Mouse (Mus musculus): ENCODE measurements around the gene Tcf3. TPM values are rescaled to one million over a fixed set of nuclear protein-coding genes. Genes with fewer than 3 reads are reported as not detected.
A peak's percentile ranks its signal among the peaks of the same experiment; 100 is the strongest.

The Tcf3 gene
- polyA plus RNA-seq, 1 experiment from 2014 or later, result 126 TPM

DNA sequence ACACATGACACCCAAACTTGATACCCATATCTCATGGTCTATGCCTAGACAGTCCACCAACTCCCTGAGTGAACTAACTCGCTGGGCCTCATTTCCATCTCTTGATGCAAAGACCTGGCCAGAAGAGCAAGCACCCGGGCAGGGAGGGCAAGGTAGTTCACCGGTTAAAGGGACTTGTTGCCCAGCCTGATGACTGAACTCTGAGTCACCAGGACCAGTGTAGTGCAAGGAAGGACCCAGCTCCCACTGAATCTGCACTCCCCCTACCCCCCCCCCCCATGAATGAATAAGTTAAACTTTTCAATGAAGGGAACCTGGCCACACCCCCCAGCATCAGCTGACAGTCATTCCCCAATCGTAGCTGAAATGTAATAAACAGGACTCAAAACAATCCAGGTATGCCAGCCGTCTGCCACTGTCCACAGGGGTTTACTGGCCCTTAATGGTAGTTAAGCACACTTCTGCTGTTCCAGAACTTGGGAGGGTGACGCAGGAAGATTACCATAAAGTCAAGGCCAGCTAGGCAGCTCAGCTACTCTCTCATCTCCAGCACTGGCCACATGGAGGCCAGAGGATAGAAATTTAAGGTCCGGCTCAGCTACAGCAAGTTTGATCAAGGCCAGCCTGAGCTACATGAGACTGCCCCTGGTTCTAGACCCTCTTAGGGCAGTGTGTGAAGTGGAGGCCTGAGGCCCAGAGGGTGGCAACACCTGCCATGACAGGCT lies 50.6 kb downstream of the Tcf3 start:
- ATAC-seq (ENCODE audit: borderline replicate concordance, extremely low read depth, low FRiP score, low TSS enrichment), result no peak
- peaks cover 24% of the 10 kb centered on the region for H3K4me1 ChIP-seq
- no peak overlapping the region for H3K27ac ChIP-seq
- H3K36me3 ChIP-seq, result peaks cover 37% of the 10 kb centered on the region
- H3K9me3 ChIP-seq, result no peaks in the 10 kb centered on the region
- no peaks in the 10 kb centered on the region for H3K27me3 ChIP-seq
- H3K4me3 ChIP-seq, result no peak overlapping the region
- no peak overlapping the region for H3K4me2 ChIP-seq
- no peak overlapping the region for H3K9ac ChIP-seq
- 85% methylated on average over 7 of the region's 7 CpGs for WGBS

DNA sequence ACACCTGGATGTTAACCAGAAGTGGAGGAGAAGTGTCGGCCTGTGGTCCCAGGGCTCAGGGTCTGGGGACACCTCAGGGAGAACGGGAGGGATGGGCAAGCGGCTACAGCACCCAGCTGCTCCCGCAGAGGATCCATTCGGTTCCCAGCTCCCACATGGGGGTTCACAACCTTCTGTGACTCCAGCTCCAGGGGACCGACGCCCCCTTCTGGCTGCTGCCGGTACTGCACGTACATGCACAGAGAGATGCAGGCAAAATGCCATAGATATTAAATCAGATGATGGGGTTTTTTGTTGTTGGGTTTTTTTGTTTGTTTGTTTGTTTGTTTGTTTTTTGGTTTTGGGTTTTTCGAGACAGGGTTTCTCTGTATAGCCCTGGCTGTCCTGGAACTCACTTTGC lies 55.7 kb downstream of the Tcf3 start:
- no peak overlapping the region for H3K4me2 ChIP-seq
- H3K9me3 ChIP-seq, result no peaks in the 10 kb centered on the region
- H3K4me3 ChIP-seq, result no peak overlapping the region
- H3K4me1 ChIP-seq, result no peaks in the 10 kb centered on the region
- no peak overlapping the region for H3K27ac ChIP-seq
- no peaks in the 10 kb centered on the region for H3K27me3 ChIP-seq
- peaks cover 28% of the 10 kb centered on the region for H3K36me3 ChIP-seq
- WGBS, result 43% methylated on average over 10 of the region's 10 CpGs
- no peak overlapping the region for H3K9ac ChIP-seq
- ATAC-seq (ENCODE audit: borderline replicate concordance, extremely low read depth, low FRiP score, low TSS enrichment), result no peak

DNA sequence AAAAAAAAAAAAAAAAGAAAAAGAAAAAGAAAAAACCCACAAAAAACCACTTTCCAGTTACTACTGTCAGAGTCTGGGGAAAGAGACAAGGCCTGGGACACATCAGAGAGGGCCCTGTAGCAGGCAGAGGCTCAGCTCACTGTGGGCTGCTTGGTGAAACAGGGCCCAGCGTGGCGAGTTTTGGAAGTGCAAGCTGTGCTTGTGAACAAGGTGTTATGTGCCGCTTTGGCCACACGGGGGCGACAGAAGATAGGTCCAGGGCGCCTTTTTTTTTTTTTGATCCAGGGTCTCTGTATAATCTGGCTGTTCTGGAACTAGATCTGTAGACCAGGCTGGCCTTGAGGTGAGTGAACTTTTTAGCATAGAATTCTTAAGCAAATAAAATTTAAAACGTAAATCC lies 57.3 kb downstream of the Tcf3 start:
- Histone ChIP-seq H3K4me2 (no peak overlapping the region), H3K36me3 (peaks cover 15% of the 10 kb centered on the region), H3K4me1 (peaks cover 9% of the 10 kb centered on the region; the same call in 1 of the 2 replicates), H3K27ac (no peak overlapping the region), H3K27me3 (no peaks in the 10 kb centered on the region), H3K9ac (no peak overlapping the region), H3K4me3 (no peak overlapping the region), H3K9me3 (no peaks in the 10 kb centered on the region)
- no peak for ATAC-seq (ENCODE audit: borderline replicate concordance, extremely low read depth, low FRiP score, low TSS enrichment)
- WGBS, result 4% methylated on average over 7 of the region's 7 CpGs

DNA sequence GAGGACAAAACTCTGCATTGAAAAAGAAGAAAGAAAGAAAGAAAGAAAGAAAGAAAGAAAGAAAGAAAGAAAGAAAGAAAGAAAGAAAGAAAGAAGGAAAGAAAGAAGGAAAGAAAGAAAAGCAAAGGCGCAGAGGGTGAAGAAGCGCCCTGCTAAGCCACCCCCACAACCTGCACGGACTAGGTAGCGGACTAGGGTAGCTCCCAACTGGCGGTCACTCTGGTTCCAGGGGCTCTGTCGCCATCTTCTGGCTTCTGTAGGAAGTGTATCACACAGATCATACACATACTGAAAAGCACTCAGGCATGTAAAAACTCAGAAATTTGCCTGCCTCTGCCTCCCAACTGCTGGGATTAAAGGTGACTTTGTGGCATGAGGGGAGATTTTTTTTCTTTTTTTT lies 59.4 kb downstream of the Tcf3 start:
- 25% methylated on average over 6 of the region's 6 CpGs for WGBS
- no peak for ATAC-seq (ENCODE audit: borderline replicate concordance, extremely low read depth, low FRiP score, low TSS enrichment)

DNA sequence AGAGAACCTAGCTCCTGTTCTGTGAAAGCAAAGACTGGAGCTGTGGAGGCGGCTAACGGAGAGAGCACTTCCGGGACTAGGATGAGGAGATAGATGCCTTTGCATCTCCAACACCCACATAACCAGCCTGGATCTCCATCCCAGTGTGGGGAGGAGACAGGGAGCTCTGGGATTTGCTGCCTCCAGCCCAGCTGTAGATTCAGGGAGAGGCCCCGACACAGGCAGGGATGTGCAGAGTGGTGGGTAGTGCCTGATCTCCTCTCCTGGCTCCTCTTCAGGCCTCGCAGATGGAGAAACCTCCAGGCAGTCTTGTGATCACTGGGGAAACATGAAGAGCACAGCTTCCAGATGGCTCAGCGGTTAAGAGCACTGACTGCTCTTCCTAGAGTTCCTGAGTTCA lies 60.7 kb downstream of the Tcf3 start:
- H3K27me3 ChIP-seq, result no peaks in the 10 kb centered on the region
- H3K27ac ChIP-seq, result no peak overlapping the region
- no peaks in the 10 kb centered on the region for H3K36me3 ChIP-seq
- no peak overlapping the region for H3K4me3 ChIP-seq
- no peak overlapping the region for H3K4me2 ChIP-seq
- no peaks in the 10 kb centered on the region for H3K9me3 ChIP-seq
- ATAC-seq (ENCODE audit: borderline replicate concordance, extremely low read depth, low FRiP score, low TSS enrichment), result no peak
- H3K9ac ChIP-seq, result no peak overlapping the region
- 79% methylated on average over 6 of the region's 6 CpGs for WGBS
- H3K4me1 ChIP-seq, result peaks cover 9% of the 10 kb centered on the region; the same call in 1 of the 2 replicates

More for the DNA sequence above, 59.4 kb downstream of the Tcf3 start:
- no peak overlapping the region for H3K4me2 ChIP-seq
- no peaks in the 10 kb centered on the region for H3K9me3 ChIP-seq
- H3K27ac ChIP-seq, result no peak overlapping the region
- no peaks in the 10 kb centered on the region for H3K36me3 ChIP-seq
- H3K4me3 ChIP-seq, result no peak overlapping the region
- H3K9ac ChIP-seq, result no peak overlapping the region
- peaks cover 9% of the 10 kb centered on the region; the same call in 1 of the 2 replicates for H3K4me1 ChIP-seq
- H3K27me3 ChIP-seq, result no peaks in the 10 kb centered on the region

DNA sequence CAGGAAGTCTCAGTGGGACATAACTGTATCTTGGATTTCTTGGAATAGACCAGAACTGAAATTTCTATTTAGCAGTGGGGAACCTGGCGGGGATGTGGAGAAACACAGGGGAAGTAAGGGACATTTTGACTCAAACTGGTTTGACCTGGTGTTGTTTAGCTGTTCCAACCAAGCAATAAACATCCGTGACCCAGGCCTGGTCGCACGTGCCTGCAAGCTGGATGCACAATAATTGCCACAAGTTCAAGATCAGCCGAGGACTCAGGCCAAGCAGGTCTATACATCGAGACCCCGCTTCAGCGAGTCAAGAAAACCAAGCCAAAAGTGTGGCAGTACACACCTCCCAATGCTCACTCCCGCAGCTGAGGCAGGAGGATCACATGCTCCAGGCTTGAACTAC lies 61.5 kb downstream of the Tcf3 start:
- Histone ChIP-seq H3K9ac (no peak overlapping the region), H3K27ac (no peak overlapping the region; the same call in 1 of the 2 replicates), H3K4me1 (peaks cover 9% of the 10 kb centered on the region; the same call in 1 of the 2 replicates), H3K4me3 (no peak overlapping the region), H3K27me3 (no peaks in the 10 kb centered on the region), H3K36me3 (no peaks in the 10 kb centered on the region), H3K9me3 (no peaks in the 10 kb centered on the region), H3K4me2 (no peak overlapping the region)
- no peak for ATAC-seq (ENCODE audit: borderline replicate concordance, extremely low read depth, low FRiP score, low TSS enrichment)
- WGBS, result 50% methylated on average over 9 of the region's 9 CpGs

DNA sequence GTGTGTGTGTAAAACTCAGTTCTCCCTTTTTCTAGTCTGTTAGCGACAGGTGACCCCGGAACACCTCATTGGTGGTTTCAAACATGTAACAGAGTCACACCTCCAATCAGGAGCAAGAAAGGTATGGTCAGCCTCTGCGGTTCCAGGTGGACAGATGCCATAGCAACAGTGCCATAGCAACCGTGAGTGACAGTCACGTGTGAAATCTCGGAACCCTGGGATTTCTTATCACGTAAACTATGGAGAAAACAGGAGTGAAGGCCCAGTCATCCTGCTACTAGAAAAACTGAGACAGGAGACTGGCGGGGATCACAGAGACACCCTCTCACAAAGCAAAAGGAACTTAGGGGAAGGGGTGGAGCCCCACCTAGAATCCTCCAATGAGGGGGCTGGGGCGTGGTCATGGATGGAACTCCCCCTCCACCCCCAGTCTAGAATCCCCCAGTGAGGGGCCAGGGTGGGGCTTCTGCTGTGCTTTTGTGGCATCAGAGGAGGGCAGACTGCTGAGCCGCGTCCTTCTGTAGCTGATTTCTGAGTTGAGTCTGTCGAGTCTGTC lies 62.0 kb downstream of the Tcf3 start:
- Histone ChIP-seq H3K4me1 (peaks cover 9% of the 10 kb centered on the region; the same call in 1 of the 2 replicates), H3K4me2 (peak overlapping the region; percentile 34), H3K36me3 (no peaks in the 10 kb centered on the region), H3K27me3 (no peaks in the 10 kb centered on the region), H3K9me3 (no peaks in the 10 kb centered on the region), H3K27ac (no peak overlapping the region; the same call in 1 of the 2 replicates), H3K9ac (no peak overlapping the region), H3K4me3 (peak overlapping the region; percentile 29)
- WGBS, result under 1% methylated on average over 12 of the region's 12 CpGs
- peak; percentile 63 for ATAC-seq (ENCODE audit: borderline replicate concordance, extremely low read depth, low FRiP score, low TSS enrichment)

DNA sequence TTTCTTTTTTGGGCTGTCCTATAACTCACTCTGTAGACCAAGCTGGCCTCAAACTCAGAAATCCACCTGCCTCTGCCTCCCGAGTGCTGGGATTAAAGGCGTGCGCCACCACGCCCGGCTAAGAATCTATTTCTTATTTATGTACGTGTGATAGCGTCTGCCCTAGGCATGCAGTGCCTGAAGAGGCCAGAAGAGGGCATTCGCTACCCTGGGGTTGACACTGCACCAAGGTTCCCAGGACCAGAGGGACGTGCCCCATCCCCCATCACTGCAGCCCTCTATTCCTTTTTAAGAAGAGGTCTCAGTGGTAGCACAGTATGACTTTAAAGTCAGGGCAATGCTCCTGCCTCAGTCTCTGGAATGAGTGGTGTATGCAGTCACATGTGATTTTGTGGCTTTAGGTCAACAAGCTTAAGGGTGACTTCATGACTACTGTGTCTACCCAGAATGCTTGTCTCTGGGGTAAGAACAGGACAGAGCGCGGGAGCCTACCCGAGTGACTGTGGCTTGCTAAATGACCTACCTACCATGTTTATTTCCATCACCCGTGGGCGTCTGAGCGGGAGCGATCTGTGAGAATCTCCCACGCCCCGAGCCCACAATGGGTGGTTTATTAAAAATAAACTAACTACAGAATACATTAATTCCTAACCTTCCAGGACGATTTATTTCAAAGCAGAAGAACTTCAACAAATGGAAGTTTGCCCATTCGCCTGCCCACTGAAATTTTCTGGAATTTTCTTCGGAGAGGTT lies 63.3 kb downstream of the Tcf3 start:
- H3K4me3 ChIP-seq, result no peak overlapping the region
- ATAC-seq (ENCODE audit: borderline replicate concordance, extremely low read depth, low FRiP score, low TSS enrichment), result no peak
- peaks cover 6% of the 10 kb centered on the region; the same call in 1 of the 2 replicates for H3K27me3 ChIP-seq
- 73% methylated on average over 21 of the region's 21 CpGs for whole genome bisulfite sequencing
- no peak overlapping the region for H3K9ac ChIP-seq
- no peak overlapping the region for H3K4me2 ChIP-seq
- peaks cover 9% of the 10 kb centered on the region; the same call in 1 of the 2 replicates for H3K4me1 ChIP-seq
- no peaks in the 10 kb centered on the region for H3K36me3 ChIP-seq
- H3K27ac ChIP-seq, result no peak overlapping the region
- H3K9me3 ChIP-seq, result no peaks in the 10 kb centered on the region

DNA sequence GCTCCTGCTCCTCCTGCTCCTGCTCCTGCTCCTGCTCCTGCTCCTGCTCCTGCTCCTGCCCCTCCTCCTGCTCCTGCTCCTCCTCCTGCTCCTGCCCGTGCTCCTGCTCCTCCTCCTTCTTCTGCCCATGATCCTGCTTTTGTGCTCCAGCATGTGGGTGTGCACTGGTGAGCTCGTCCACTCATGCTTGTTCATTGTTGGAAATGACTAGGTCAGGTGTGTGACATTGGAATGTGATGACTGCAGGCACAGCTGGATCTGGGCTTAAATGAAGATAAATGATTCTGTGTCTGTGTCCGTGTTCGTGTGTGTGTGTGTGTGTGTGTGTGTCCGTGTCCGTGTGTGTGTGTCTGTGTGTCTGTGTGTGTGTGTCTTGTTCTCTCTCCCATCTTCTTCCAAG lies 65.1 kb downstream of the Tcf3 start:
- Histone ChIP-seq H3K9ac (no peak overlapping the region), H3K9me3 (no peaks in the 10 kb centered on the region), H3K4me2 (no peak overlapping the region), H3K4me3 (no peak overlapping the region), H3K36me3 (no peaks in the 10 kb centered on the region), H3K4me1 (peaks cover 9% of the 10 kb centered on the region; the same call in 1 of the 2 replicates), H3K27ac (no peak overlapping the region), H3K27me3 (peaks cover 6% of the 10 kb centered on the region; the same call in 1 of the 2 replicates)
- WGBS, result 86% methylated on average over 6 of the region's 6 CpGs
- no peak for ATAC-seq (ENCODE audit: borderline replicate concordance, extremely low read depth, low FRiP score, low TSS enrichment)

DNA sequence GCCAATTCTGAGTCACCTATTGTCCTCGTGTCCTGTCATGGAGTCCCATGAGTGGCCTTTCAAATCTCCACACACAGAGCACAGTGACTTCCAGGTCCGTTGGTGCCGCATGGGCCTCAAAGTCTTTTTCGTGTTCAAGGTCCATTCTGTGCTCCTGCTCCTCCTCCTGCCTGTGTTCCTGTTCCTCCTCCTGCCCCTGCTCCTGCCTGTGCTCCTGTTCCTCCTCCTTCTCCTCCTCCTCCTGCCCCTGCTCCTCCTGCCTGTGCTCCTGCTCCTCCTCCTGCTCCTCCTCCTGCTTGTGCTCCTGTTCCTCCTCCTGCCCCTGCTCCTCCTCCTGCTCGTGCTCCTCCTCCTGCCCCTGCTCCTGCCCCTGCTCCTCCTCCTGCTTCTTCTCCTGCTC lies 65.5 kb downstream of the Tcf3 start:
- H3K9me3 ChIP-seq, result no peaks in the 10 kb centered on the region
- no peak for ATAC-seq (ENCODE audit: borderline replicate concordance, extremely low read depth, low FRiP score, low TSS enrichment)
- H3K4me2 ChIP-seq, result no peak overlapping the region
- peaks cover 9% of the 10 kb centered on the region; the same call in 1 of the 2 replicates for H3K4me1 ChIP-seq
- H3K27me3 ChIP-seq, result peaks cover 6% of the 10 kb centered on the region; the same call in 1 of the 2 replicates
- 48% methylated on average over 5 of the region's 5 CpGs for WGBS
- H3K36me3 ChIP-seq, result no peaks in the 10 kb centered on the region
- H3K4me3 ChIP-seq, result no peak overlapping the region
- H3K9ac ChIP-seq, result no peak overlapping the region
- H3K27ac ChIP-seq, result no peak overlapping the region

DNA sequence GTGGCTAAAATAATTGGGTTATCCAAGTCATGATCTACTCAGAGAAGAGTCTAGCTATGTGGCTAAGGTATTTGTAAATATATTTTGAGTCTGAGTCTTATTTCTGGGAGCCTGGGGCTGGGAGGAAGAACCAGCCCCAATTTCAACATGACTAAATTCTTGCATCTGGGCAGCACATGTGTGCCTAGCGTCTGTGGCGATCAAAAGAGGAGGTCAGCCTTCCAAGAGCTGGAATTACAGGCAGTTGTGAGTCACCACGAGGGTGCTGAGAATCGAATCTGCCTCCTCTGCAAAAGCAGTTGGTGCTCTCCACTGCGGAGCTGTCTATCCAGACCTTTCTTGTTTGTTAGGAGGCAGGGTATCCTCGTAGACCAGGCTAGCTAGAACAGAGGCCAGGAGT lies 67.7 kb downstream of the Tcf3 start:
- no peaks in the 10 kb centered on the region for H3K9me3 ChIP-seq
- H3K4me3 ChIP-seq, result no peak overlapping the region
- no peak overlapping the region for H3K9ac ChIP-seq
- peaks cover 6% of the 10 kb centered on the region; the same call in 1 of the 2 replicates for H3K27me3 ChIP-seq
- H3K4me1 ChIP-seq, result no peaks in the 10 kb centered on the region
- no peak overlapping the region for H3K4me2 ChIP-seq
- H3K36me3 ChIP-seq, result no peaks in the 10 kb centered on the region
- WGBS, result 57% methylated on average over 6 of the region's 6 CpGs
- no peak overlapping the region for H3K27ac ChIP-seq
- no peak for ATAC-seq (ENCODE audit: borderline replicate concordance, extremely low read depth, low FRiP score, low TSS enrichment)

DNA sequence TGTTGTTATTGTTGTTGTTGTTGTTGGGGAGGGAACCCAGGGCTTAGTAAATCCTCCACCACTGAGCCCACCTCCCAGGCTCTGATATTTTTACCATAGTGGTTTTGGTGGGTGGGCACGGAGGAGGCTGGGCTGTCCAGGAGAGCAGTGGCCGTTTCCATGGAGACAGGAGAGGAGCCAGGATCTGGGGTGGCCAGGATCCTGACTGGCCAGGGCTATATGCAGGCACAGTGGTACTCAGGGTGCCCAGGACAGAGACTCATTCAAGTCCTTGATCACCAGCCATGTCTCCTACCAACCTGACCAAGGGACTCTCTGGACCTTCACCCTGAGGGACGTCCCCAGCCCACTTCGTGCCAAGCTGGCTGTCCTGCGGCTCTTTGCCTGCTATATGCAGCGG lies 69.7 kb downstream of the Tcf3 start:
- no peak overlapping the region for H3K4me2 ChIP-seq
- H3K4me1 ChIP-seq, result no peaks in the 10 kb centered on the region
- no peak overlapping the region for H3K9ac ChIP-seq
- H3K4me3 ChIP-seq, result no peak overlapping the region
- H3K27ac ChIP-seq, result no peak overlapping the region
- ATAC-seq (ENCODE audit: borderline replicate concordance, extremely low read depth, low FRiP score, low TSS enrichment), result no peak
- H3K36me3 ChIP-seq, result no peaks in the 10 kb centered on the region
- H3K27me3 ChIP-seq, result peaks cover 23% of the 10 kb centered on the region
- 34% methylated on average over 6 of the region's 6 CpGs for WGBS
- H3K9me3 ChIP-seq, result no peaks in the 10 kb centered on the region
